Mouse (Mus musculus): ENCODE results near the gene Olfr830. TPM values are rescaled to one million over a fixed set of nuclear protein-coding genes. Genes with fewer than 3 reads are reported as not detected.
"Not testable (repeated sequence)": the region's sequence is repeated elsewhere in the genome, so short reads cannot be mapped to it uniquely, and the experiment has no call there.

The Olfr830 gene
- not detected for total RNA-seq (2021)
- long read RNA-seq, experiment 1: 0 reads
- long read RNA-seq, experiment 2: 0 reads

- intact Hi-C loops (cut with DNase I; ENCODE audit: low total_unique reads): no loop called here
- no peak for DNase-seq
These were observed at the start of gene Olfr830 for GRCm38 (mm10) chr9:18874393-18874792. TSS of gene Olfr830 (plus strand) at chr9:18874693.

GRCm38 (mm10) chr9:18854633-18855032 is 19.9 kb upstream of the Olfr830 start, which contains the start of gene Olfr829:
TSS of gene Olfr829 (plus strand) at chr9:18854933.
- intact Hi-C loops (cut with DNase I; ENCODE audit: low total_unique reads): no loop called here
- DNase-seq: no peak

DNA sequence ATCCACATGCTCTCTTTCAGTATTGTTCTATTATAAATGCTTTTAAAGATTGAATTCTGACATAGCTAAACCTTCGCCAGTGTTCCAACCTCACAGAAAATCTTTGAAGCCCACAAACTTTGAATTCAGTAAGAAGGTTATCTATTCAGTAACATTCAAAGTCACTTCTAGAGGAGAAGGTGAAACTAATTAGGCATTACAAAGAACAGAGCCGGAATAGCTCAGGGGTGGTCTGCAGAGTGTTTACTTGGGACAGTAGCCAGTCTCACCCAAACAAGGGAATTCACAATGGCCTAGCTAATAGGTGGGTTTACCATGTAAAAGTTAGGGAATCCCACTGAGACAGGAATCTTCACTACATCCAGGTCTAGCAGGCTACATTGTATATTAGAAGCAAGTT is 33.2 kb downstream of the Olfr830 start:
- intact Hi-C loops (cut with DNase I; ENCODE audit: low total_unique reads); DNase-seq: not testable (repeated sequence)

GRCm38 (mm10) chr9:18927921-18928320 is 53.4 kb downstream of the Olfr830 start:
- intact Hi-C loops (cut with DNase I; ENCODE audit: low total_unique reads); DNase-seq: not testable (repeated sequence)

Other genes with a start within 250 kb of the Olfr830 start
- gene Muc16, start 200.2 kb upstream of the Olfr830 start, total RNA-seq (2021): not detected
- not detected for gene Olfr24, start 110.7 kb upstream of the Olfr830 start, total RNA-seq (2021)
- not detected for gene Olfr828, start 55.2 kb upstream of the Olfr830 start, total RNA-seq (2021)
- gene Olfr829, start 19.8 kb upstream of the Olfr830 start, total RNA-seq (2021): not detected
- not detected for gene Olfr832, start 62.4 kb downstream of the Olfr830 start, total RNA-seq (2021)
- gene Olfr834, start 113.3 kb downstream of the Olfr830 start, total RNA-seq (2021): not detected
- not detected for gene Olfr835, start 158.0 kb downstream of the Olfr830 start, total RNA-seq (2021)
- not detected for gene Olfr836, start 245.7 kb downstream of the Olfr830 start, total RNA-seq (2021)